In the genomic region with DNA sequence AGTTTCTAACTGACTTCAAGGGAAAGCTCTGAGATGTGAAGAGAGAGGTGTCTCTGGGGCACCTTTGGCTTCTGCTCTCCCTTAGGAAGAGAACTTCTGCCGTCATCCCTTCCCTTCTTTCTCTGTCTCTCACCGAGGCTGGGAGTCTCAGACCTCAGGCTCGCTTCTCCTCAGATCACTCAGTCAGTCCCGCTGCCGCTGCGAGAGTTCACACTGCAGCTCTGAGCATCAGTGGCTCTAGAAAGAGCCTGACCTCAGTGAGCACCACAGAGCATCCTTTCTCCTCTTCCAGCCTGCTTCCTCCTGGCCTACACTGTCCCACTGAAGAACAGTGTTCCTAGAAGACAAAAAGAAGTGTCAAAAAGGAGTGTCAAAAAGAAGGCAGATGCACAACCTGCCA, we compare ENCODE assay signal across 8 mouse cellular contexts.
A peak's percentile ranks its signal among the peaks of the same experiment; 100 is the strongest.
DNase-seq lines count a peak whose midpoint lies in the region; ATAC-seq lines count a peak whose summit lies in the region.

No protein-coding gene starts in this region.

- peak overlapping the region; percentile 20 for H3K4me3 ChIP-seq in heart, embryonic 11.5 days (ENCODE audit: low read depth, low read length)
- no peak overlapping the region; the same call in 1 of the 2 replicates for H3K4me3 ChIP-seq in embryonic facial prominence, embryonic 12.5 days
- peak overlapping the region; percentile 45 for H3K4me3 ChIP-seq in hindbrain, embryonic 10.5 days
- no peak overlapping the region for H3K4me3 ChIP-seq in midbrain, embryonic 14.5 days (replicated peaks; ENCODE audit: low read depth, low read length)

- DNase-seq in heart, adult 18-20 months: no peak
- DNase-seq in hindbrain, embryonic 10.5 days (ENCODE audit: low spot score): peak; percentile 45
- DNase-seq in midbrain, embryonic 14.5 days: peak; percentile 65
- no peak for DNase-seq in gastrocnemius, postnatal 36 days
- no peak for DNase-seq in liver
- no peak for DNase-seq in urinary bladder, postnatal 25 days (ENCODE audit: low spot score)

- H3K9ac ChIP-seq in heart, embryonic 11.5 days (ENCODE audit: low read depth, low read length): peak overlapping the region; percentile 60
- no peak overlapping the region for H3K9ac ChIP-seq in embryonic facial prominence, embryonic 12.5 days
- no peak overlapping the region for H3K9ac ChIP-seq in midbrain, embryonic 14.5 days (replicated peaks; ENCODE audit: low read length)

- peak overlapping the region; percentile 57 for H3K4me2 ChIP-seq in heart, embryonic 11.5 days
- H3K4me2 ChIP-seq in embryonic facial prominence, embryonic 12.5 days (replicated peaks): peak overlapping the region; percentile 35
- H3K4me2 ChIP-seq in midbrain, embryonic 14.5 days (ENCODE audit: low read length): peak overlapping the region; percentile 57

- H3K27ac ChIP-seq in heart, embryonic 11.5 days (ENCODE audit: low read depth, low read length): no peak overlapping the region
- no peak overlapping the region for H3K27ac ChIP-seq in embryonic facial prominence, embryonic 12.5 days
- peak overlapping the region; percentile 84 for H3K27ac ChIP-seq in hindbrain, embryonic 10.5 days
- H3K27ac ChIP-seq in midbrain, embryonic 14.5 days (replicated peaks; ENCODE audit: low read depth, low read length): peak overlapping the region; percentile 78

- intact Hi-C loops in gastrocnemius, postnatal 36 days (cut with DNase I): no loop called here

- no peak for ATAC-seq in heart, embryonic 11.5 days (replicated peaks; ENCODE audit: insufficient number of reproducible peaks, low FRiP score, low TSS enrichment)
- no peak for ATAC-seq in embryonic facial prominence, embryonic 12.5 days (ENCODE audit: insufficient number of reproducible peaks, insufficient read depth, low FRiP score, low TSS enrichment)
- 0 out of 2 replicates have a peak, but pooled peaks have one; percentile 9 for ATAC-seq in midbrain, embryonic 14.5 days (ENCODE audit: low FRiP score, low TSS enrichment)

- H3K27me3 ChIP-seq in heart, embryonic 11.5 days (ENCODE audit: control insufficient read depth, insufficient read depth, low read length): no peaks in the 10 kb centered on the region
- 0 out of 2 replicates have a peak, but pooled peaks cover 6% of the 10 kb centered on the region for H3K27me3 ChIP-seq in embryonic facial prominence, embryonic 12.5 days
- peaks cover 57% of the 10 kb centered on the region for H3K27me3 ChIP-seq in hindbrain, embryonic 10.5 days (ENCODE audit: insufficient read depth, poor library complexity, severe bottlenecking)
- peaks cover 31% of the 10 kb centered on the region for H3K27me3 ChIP-seq in midbrain, embryonic 14.5 days (ENCODE audit: control insufficient read depth, insufficient read depth, low read length)

- H3K9me3 ChIP-seq in heart, embryonic 11.5 days (replicated peaks; ENCODE audit: control insufficient read depth, low read length): no peaks in the 10 kb centered on the region
- no peaks in the 10 kb centered on the region for H3K9me3 ChIP-seq in embryonic facial prominence, embryonic 12.5 days
- H3K9me3 ChIP-seq in hindbrain, embryonic 10.5 days: no peaks in the 10 kb centered on the region
- no peaks in the 10 kb centered on the region for H3K9me3 ChIP-seq in midbrain, embryonic 14.5 days (ENCODE audit: control insufficient read depth, low read length)

- H3K36me3 ChIP-seq in heart, embryonic 11.5 days (ENCODE audit: control insufficient read depth, insufficient read depth, low read length): no peaks in the 10 kb centered on the region
- H3K36me3 ChIP-seq in embryonic facial prominence, embryonic 12.5 days: no peaks in the 10 kb centered on the region
- H3K36me3 ChIP-seq in hindbrain, embryonic 10.5 days: no peaks in the 10 kb centered on the region
- no peaks in the 10 kb centered on the region for H3K36me3 ChIP-seq in midbrain, embryonic 14.5 days (ENCODE audit: control insufficient read depth, insufficient read depth, low read length)

- no peaks in the 10 kb centered on the region for H3K4me1 ChIP-seq in heart, embryonic 11.5 days (ENCODE audit: control insufficient read depth, insufficient read depth, low read length)
- H3K4me1 ChIP-seq in embryonic facial prominence, embryonic 12.5 days: peaks cover 26% of the 10 kb centered on the region
- peaks cover 49% of the 10 kb centered on the region for H3K4me1 ChIP-seq in hindbrain, embryonic 10.5 days (replicated peaks)
- peaks cover 37% of the 10 kb centered on the region for H3K4me1 ChIP-seq in midbrain, embryonic 14.5 days (ENCODE audit: control insufficient read depth, insufficient read depth, low read length)

- WGBS in heart, embryonic 11.5 days (ENCODE audit: insufficient replicate concordance): 6% methylated on average over 6 of the region's 6 CpGs
- 9% methylated on average over 6 of the region's 6 CpGs for WGBS in embryonic facial prominence, embryonic 12.5 days
- WGBS in hindbrain, embryonic 10.5 days: 5% methylated on average over 6 of the region's 6 CpGs
- under 1% methylated on average over 6 of the region's 6 CpGs for whole genome bisulfite sequencing in midbrain, embryonic 14.5 days

Comparison
In these comparisons a context has a peak if more than half of its experiments do, and no peak if none do; other contexts are left out.
1. H3K27ac ChIP-seq: peak in hindbrain, embryonic 10.5 days (single experiment) and midbrain, embryonic 14.5 days (single experiment); none in heart, embryonic 11.5 days (single experiment) and embryonic facial prominence, embryonic 12.5 days (single experiment).
2. H3K4me3 ChIP-seq: peak in heart, embryonic 11.5 days (single experiment) and hindbrain, embryonic 10.5 days (single experiment); none in embryonic facial prominence, embryonic 12.5 days (single experiment) and midbrain, embryonic 14.5 days (single experiment).
3. DNase-seq: peak in hindbrain, embryonic 10.5 days (single experiment) and midbrain, embryonic 14.5 days (single experiment); none in heart, adult 18-20 months (0 of 2), gastrocnemius, postnatal 36 days (0 of 2), liver (single experiment) and urinary bladder, postnatal 25 days (single experiment).
4. Peak in every context shown above with its lines, with median percentiles within 50 percentile points of each other: H3K4me2 ChIP-seq.